Mouse (Mus musculus): Measurements from ENCODE around the gene Sbf2. TPM values are rescaled to one million over a fixed set of nuclear protein-coding genes. Genes with fewer than 3 reads are reported as not detected.
"Not testable (repeated sequence)": the region's sequence is repeated elsewhere in the genome, so short reads cannot be mapped to it uniquely, and the experiment has no call there.

Gene Sbf2
- total RNA-seq (2022): 10 to 100 TPM; 39.5 to 68.9 (median 55.1) TPM

GRCm38 (mm10) chr7:110614133-110615063 lies at the start of gene Sbf2:
Sbf2 (minus strand) TSS chr7:110614922.
- DNase-seq: peak; percentile 81

- no peak for DNase-seq
Observed at GRCm38 (mm10) chr7:110658378-110658928, 43.7 kb upstream of the Sbf2 start.

GRCm38 (mm10) chr7:110655966-110656365 lies 41.2 kb upstream of the Sbf2 start:
- peak; percentile 78 for DNase-seq

GRCm38 (mm10) chr7:110655230-110655629 lies 40.5 kb upstream of the Sbf2 start:
- no peak for DNase-seq

GRCm38 (mm10) chr7:110651091-110651490 lies 36.4 kb upstream of the Sbf2 start:
- DNase-seq: no peak

- DNase-seq: no peak
Observed at GRCm38 (mm10) chr7:110650491-110650890, 35.8 kb upstream of the Sbf2 start.

GRCm38 (mm10) chr7:110649133-110649987 lies 34.6 kb upstream of the Sbf2 start:
- no peak for DNase-seq

GRCm38 (mm10) chr7:110648455-110649085 lies 33.8 kb upstream of the Sbf2 start:
- peak; percentile 22 for DNase-seq

GRCm38 (mm10) chr7:110647559-110648454 lies 33.1 kb upstream of the Sbf2 start:
- DNase-seq: no peak

- DNase-seq: no peak
Observed at GRCm38 (mm10) chr7:110646611-110647407, 32.1 kb upstream of the Sbf2 start.

- DNase-seq: no peak
Observed at GRCm38 (mm10) chr7:110645859-110646258, 31.1 kb upstream of the Sbf2 start.

GRCm38 (mm10) chr7:110645311-110645710 lies 30.6 kb upstream of the Sbf2 start:
- peak; percentile 47 for DNase-seq

GRCm38 (mm10) chr7:110639958-110640357 lies 25.2 kb upstream of the Sbf2 start:
- DNase-seq: not testable (repeated sequence)

- no peak for DNase-seq
Observed at GRCm38 (mm10) chr7:110639291-110639915, 24.7 kb upstream of the Sbf2 start.

GRCm38 (mm10) chr7:110638305-110639110 lies 23.8 kb upstream of the Sbf2 start:
- no peak for DNase-seq

GRCm38 (mm10) chr7:110636559-110636958 lies 21.8 kb upstream of the Sbf2 start:
- DNase-seq: no peak

- DNase-seq: no peak
Observed at GRCm38 (mm10) chr7:110635929-110636328, 21.2 kb upstream of the Sbf2 start.

- DNase-seq: no peak
Observed at GRCm38 (mm10) chr7:110631136-110631888, 16.6 kb upstream of the Sbf2 start.
